In genomic region chrX:100778397-100778796, GRCm38 (mm10) we compare ENCODE assay signal across 11 mouse cellular contexts. TPM values are rescaled to one million over a fixed set of nuclear protein-coding genes. Genes with fewer than 3 reads are reported as not detected.
DNase-seq lines count a peak whose midpoint lies in the region; ATAC-seq lines count a peak whose summit lies in the region.
"Had no signal": no experiment of that assay in that cellular context is flagged by ENCODE, and none has a peak within 500 bp of the region (broad histone marks: within the 10 kb centered on the region; RNA-seq: fewer than 3 reads in every experiment).

No protein-coding gene starts in this region.

- intact Hi-C loops in left cerebral cortex, postnatal 25 days (cut with DNase I), result loop anchor here (10.0 kb wide), 1 partner anchor 166 kb away; no protein-coding TSS in a partner anchor

- ATAC-seq in liver, embryonic 13.5 days (ENCODE audit: low read depth), result no peak

- peak; percentile 7 for DNase-seq in embryo, embryonic 10.5 days (ENCODE audit: low spot score)
- DNase-seq in embryo, embryonic 11 days, result no peak
- DNase-seq in thymus, postnatal 25 days, result peak; percentile 6
- DNase-seq in thymus, postnatal 36 days, result no peak
- DNase-seq in liver, embryonic 13.5 days, result no peak
- DNase-seq in testis, postnatal 10 days (ENCODE audit: low spot score), result no peak
- DNase-seq in left cerebral cortex, postnatal 25 days (ENCODE audit: low spot score in 2 of 2), result no peak
- no peak for DNase-seq in lung, postnatal 4 days
- DNase-seq: kidney, adult 8-10 months; thymus, adult 2 months had no signal

- peak overlapping the region; percentile 69 for H3K4me2 ChIP-seq in liver, embryonic 13.5 days

- no peaks in the 10 kb centered on the region for H3K9me3 ChIP-seq in liver, embryonic 13.5 days (replicated peaks)

- H3K36me3 ChIP-seq in liver, embryonic 13.5 days, result no peaks in the 10 kb centered on the region

- H3K4me1 ChIP-seq in liver, embryonic 13.5 days (replicated peaks), result 0 out of 2 replicates have a peak, but pooled peaks cover 3% of the 10 kb centered on the region

- H3K9ac ChIP-seq in liver, embryonic 13.5 days, result no peak overlapping the region

- no peaks in the 10 kb centered on the region for H3K27me3 ChIP-seq in liver, embryonic 13.5 days

- WGBS in liver, embryonic 13.5 days (ENCODE audit: insufficient replicate concordance), result 55% methylated on average over 5 of the region's 5 CpGs

- no peak overlapping the region for H3K27ac ChIP-seq in liver, embryonic 13.5 days

- no peak overlapping the region for H3K4me3 ChIP-seq in liver, embryonic 13.5 days (replicated peaks)

RNA-seq across cellular contexts. Expression of gene Dlg3, which starts 10.9 kb away (rescaled TPM):
- polyA plus RNA-seq in liver, embryonic 13.5 days (2015; fragmentation: Nextera tagmentation; extraction: Ambion mirVana), result 0.28 and 0.44 TPM in 2 replicates
- total RNA-seq in left cerebral cortex, postnatal 25 days (2021), result 100 to 1,000 TPM; 151 to 153 TPM

RNA-seq across cellular contexts. Expression of gene Gdpd2, which starts 48.7 kb away (rescaled TPM):
- 0.07 and 0.15 TPM in 2 replicates for polyA plus RNA-seq in liver, embryonic 13.5 days (2015; fragmentation: Nextera tagmentation; extraction: Ambion mirVana)
- 10 to 100 TPM in 1 of 2 experiments, 1 to 10 TPM in 1; 8.5 to 11.6 TPM for total RNA-seq in left cerebral cortex, postnatal 25 days (2021)
- total RNA-seq: monocyte, adult 5-6 weeks had no signal

Comparison
In these comparisons a context has a peak if more than half of its experiments do, and no peak if none do; other contexts are left out.
1. DNase-seq: peak in embryo, embryonic 10.5 days (single experiment) and thymus, postnatal 25 days (single experiment); none in embryo, embryonic 11 days (single experiment), thymus, postnatal 36 days (0 of 2), liver, embryonic 13.5 days (single experiment), testis, postnatal 10 days (single experiment), left cerebral cortex, postnatal 25 days (0 of 2) and lung, postnatal 4 days (0 of 2).